In the genomic region with DNA sequence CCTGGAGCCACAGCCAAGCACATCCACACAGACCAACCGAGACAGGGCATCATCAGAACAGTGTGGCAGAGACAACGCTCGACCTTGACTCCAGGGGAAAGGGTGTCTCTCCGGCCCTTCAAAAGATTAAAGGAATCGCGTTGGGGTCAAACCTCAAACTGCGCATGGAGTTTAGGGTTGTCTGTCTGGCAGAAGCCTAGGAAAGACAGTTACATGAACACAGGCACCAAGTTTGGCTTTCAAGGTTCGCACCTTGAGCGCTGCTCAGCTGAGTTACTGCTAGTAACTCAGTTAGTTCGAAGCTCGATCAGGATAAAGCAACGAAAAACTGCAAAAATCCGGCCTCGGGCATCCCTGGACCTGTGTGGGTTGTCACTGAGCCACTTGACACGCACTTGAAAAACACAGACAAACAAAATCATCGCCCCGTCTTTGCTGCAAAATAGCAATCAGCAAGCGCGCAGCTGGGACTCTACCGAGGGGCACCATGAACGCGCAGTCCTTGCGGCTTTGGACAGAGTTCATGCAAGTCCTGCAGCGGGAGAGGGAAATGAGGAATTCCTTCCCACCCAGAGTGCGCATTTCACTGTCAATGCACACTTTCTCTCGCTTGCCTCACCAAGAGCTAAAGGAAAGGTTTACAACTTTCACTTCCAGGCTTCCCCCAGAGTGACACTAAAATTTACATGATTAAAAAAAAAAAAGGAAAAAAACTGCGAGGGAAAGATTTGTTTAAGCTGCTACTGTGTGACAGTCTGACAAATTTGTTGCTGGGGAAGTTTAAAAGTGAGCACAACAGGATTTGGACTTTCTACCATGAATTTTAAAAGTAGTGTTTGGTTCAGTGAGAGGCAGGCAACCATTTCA, we compare ENCODE assay signal across 10 mouse cellular contexts.
DNase-seq lines count a peak whose midpoint lies in the region; ATAC-seq lines count a peak whose summit lies in the region.
"Had no signal": no experiment of that assay in that cellular context is flagged by ENCODE, and none has a peak within 500 bp of the region (broad histone marks: within the 10 kb centered on the region; RNA-seq: fewer than 3 reads in every experiment).

No protein-coding gene starts in this region.

- ATAC-seq in erythroblast, adult 5-6 weeks (replicated peaks; ENCODE audit: low FRiP score, poor library complexity, severe bottlenecking) = no peak
- no peak for ATAC-seq in midbrain, embryonic 14.5 days (ENCODE audit: low FRiP score, low TSS enrichment)
- ATAC-seq in limb, embryonic 12.5 days (ENCODE audit: insufficient number of reproducible peaks, insufficient read depth, low FRiP score, low TSS enrichment, low read depth) = no peak
- ATAC-seq in stomach, embryonic 14.5 days (ENCODE audit: insufficient number of reproducible peaks, insufficient read depth, low FRiP score, low read depth) = no peak

- H3K9me3 ChIP-seq in erythroblast, embryonic 14.5 days (ENCODE audit: control insufficient read depth, low read length) = no peaks in the 10 kb centered on the region; the same call in 1 of the 2 replicates
- no peaks in the 10 kb centered on the region for H3K9me3 ChIP-seq in midbrain, embryonic 10.5 days (replicated peaks)
- H3K9me3 ChIP-seq in midbrain, embryonic 14.5 days (ENCODE audit: control insufficient read depth, low read length) = no peaks in the 10 kb centered on the region
- no peaks in the 10 kb centered on the region for H3K9me3 ChIP-seq in limb, embryonic 12.5 days
- no peaks in the 10 kb centered on the region for H3K9me3 ChIP-seq in stomach, embryonic 14.5 days (ENCODE audit: control insufficient read depth, low read depth, low read length)

- H3K9ac ChIP-seq in midbrain, embryonic 14.5 days (replicated peaks; ENCODE audit: low read length) = no peak overlapping the region
- H3K9ac ChIP-seq in limb, embryonic 12.5 days (replicated peaks) = no peak overlapping the region
- H3K9ac ChIP-seq in stomach, embryonic 14.5 days (replicated peaks; ENCODE audit: low read depth, low read length) = no peak overlapping the region

- no peak overlapping the region for H3K4me2 ChIP-seq in midbrain, embryonic 14.5 days (ENCODE audit: low read length)
- H3K4me2 ChIP-seq in limb, embryonic 12.5 days = peak overlapping the region; percentile 87
- peak overlapping the region; percentile 10; the same call in 1 of the 2 replicates for H3K4me2 ChIP-seq in stomach, embryonic 14.5 days (replicated peaks; ENCODE audit: low read depth, low read length)

- peak; percentile 50 for DNase-seq in midbrain, embryonic 10.5 days (ENCODE audit: low spot score)
- DNase-seq in midbrain, embryonic 14.5 days = no peak
- no peak for DNase-seq in cerebellum, adult 18-20 months
- no peak for DNase-seq in cerebellum, postnatal 36 days
- DNase-seq: gastrocnemius, adult 2 months; right cerebral cortex, postnatal 14 days had no signal

- H3K36me3 ChIP-seq in erythroblast, embryonic 14.5 days (ENCODE audit: control insufficient read depth) = no peaks in the 10 kb centered on the region
- H3K36me3 ChIP-seq in midbrain, embryonic 10.5 days = no peaks in the 10 kb centered on the region
- no peaks in the 10 kb centered on the region for H3K36me3 ChIP-seq in midbrain, embryonic 14.5 days (ENCODE audit: control insufficient read depth, insufficient read depth, low read length)
- no peaks in the 10 kb centered on the region for H3K36me3 ChIP-seq in limb, embryonic 12.5 days
- H3K36me3 ChIP-seq in stomach, embryonic 14.5 days (ENCODE audit: control insufficient read depth, insufficient read depth, low read length) = no peaks in the 10 kb centered on the region

- H3K27ac ChIP-seq in midbrain, embryonic 10.5 days (replicated peaks) = no peak overlapping the region
- H3K27ac ChIP-seq in midbrain, embryonic 14.5 days (replicated peaks; ENCODE audit: low read depth, low read length) = no peak overlapping the region
- H3K27ac ChIP-seq in limb, embryonic 12.5 days = no peak overlapping the region
- H3K27ac ChIP-seq in stomach, embryonic 14.5 days (ENCODE audit: low read length) = no peak overlapping the region
- H3K27ac ChIP-seq: gastrocnemius, adult 2 months had no signal

- peak overlapping the region; percentile 26 for H3K4me3 ChIP-seq in erythroblast, embryonic 14.5 days (replicated peaks)
- H3K4me3 ChIP-seq in midbrain, embryonic 10.5 days = peak overlapping the region; percentile 69
- no peak overlapping the region for H3K4me3 ChIP-seq in midbrain, embryonic 14.5 days (replicated peaks; ENCODE audit: low read depth, low read length)
- peak overlapping the region; percentile 59 for H3K4me3 ChIP-seq in limb, embryonic 12.5 days (replicated peaks)
- no peak overlapping the region for H3K4me3 ChIP-seq in stomach, embryonic 14.5 days (ENCODE audit: low read depth, low read length)
- H3K4me3 ChIP-seq: gastrocnemius, adult 2 months had no signal

- 2% methylated on average over 27 of the region's 27 CpGs for WGBS in midbrain, embryonic 10.5 days
- 5% methylated on average over 27 of the region's 27 CpGs for WGBS in midbrain, embryonic 14.5 days
- WGBS in limb, embryonic 12.5 days = under 1% methylated on average over 27 of the region's 27 CpGs
- 2% methylated on average over 27 of the region's 27 CpGs for WGBS in stomach, embryonic 14.5 days

- H3K27me3 ChIP-seq in erythroblast, embryonic 14.5 days (ENCODE audit: control insufficient read depth) = peaks cover 79% of the 10 kb centered on the region
- peaks cover 96% of the 10 kb centered on the region for H3K27me3 ChIP-seq in midbrain, embryonic 10.5 days (ENCODE audit: low read depth, poor library complexity, severe bottlenecking)
- peaks cover 65% of the 10 kb centered on the region for H3K27me3 ChIP-seq in midbrain, embryonic 14.5 days (ENCODE audit: control insufficient read depth, insufficient read depth, low read length)
- H3K27me3 ChIP-seq in limb, embryonic 12.5 days = peaks cover 66% of the 10 kb centered on the region
- peaks cover 8% of the 10 kb centered on the region; the same call in 1 of the 2 replicates for H3K27me3 ChIP-seq in stomach, embryonic 14.5 days (ENCODE audit: control insufficient read depth, insufficient read depth, low read length)

- H3K4me1 ChIP-seq in erythroblast, embryonic 14.5 days (ENCODE audit: control insufficient read depth) = peaks cover 50% of the 10 kb centered on the region
- peaks cover 46% of the 10 kb centered on the region for H3K4me1 ChIP-seq in midbrain, embryonic 10.5 days
- H3K4me1 ChIP-seq in midbrain, embryonic 14.5 days (ENCODE audit: control insufficient read depth, insufficient read depth, low read length) = peaks cover 23% of the 10 kb centered on the region
- H3K4me1 ChIP-seq in limb, embryonic 12.5 days (replicated peaks) = peaks cover 40% of the 10 kb centered on the region
- 0 out of 2 replicates have a peak, but pooled peaks cover 4% of the 10 kb centered on the region for H3K4me1 ChIP-seq in stomach, embryonic 14.5 days (ENCODE audit: control insufficient read depth, insufficient read depth, low read length)

Comparison
In these comparisons a context has a peak if more than half of its experiments do, and no peak if none do; other contexts are left out.
1. H3K4me3 ChIP-seq: peak in erythroblast, embryonic 14.5 days (single experiment), midbrain, embryonic 10.5 days (single experiment) and limb, embryonic 12.5 days (single experiment); none in midbrain, embryonic 14.5 days (single experiment) and stomach, embryonic 14.5 days (single experiment).